Mouse (Mus musculus) B cell, adult (primary cell): Measurements from ENCODE around the gene Mb. TPM values are rescaled to one million over a fixed set of nuclear protein-coding genes. Genes with fewer than 3 reads are reported as not detected.

Experiments used
- total RNA-seq: library from RNA; stranded (reverse); gene quantifications from 4 replicates; pipeline ENCODE4 v1.2.4, GENCODE M21; 2023; ENCODE audit not compliant: inconsistent age

Mb gene
- total RNA-seq: not detected in 4 replicates

GRCm38 (mm10) chr15:77050570-77050969, at the start of gene Mb:
Gene Mb, minus strand, starts transcription at chr15:77050670.

GRCm38 (mm10) chr15:77044597-77045320, 5.7 kb downstream of the Mb start, which contains the start of gene Apol6:
Gene Apol6, plus strand, starts transcription at chr15:77044729.

Other genes starting within 250 kb of the Mb start
- 7.7 to 11.2 TPM (median 9.8 TPM) in 4 replicates for gene Zfp251, start 179.2 kb downstream of the Mb start, total RNA-seq
- 9.8 to 15.5 TPM (median 10.6 TPM) in 4 replicates for gene Zfp7, start 171.4 kb downstream of the Mb start, total RNA-seq
- gene Gm49527, start 171.3 kb downstream of the Mb start, total RNA-seq: 1.3 to 1.5 TPM in 2 of 4 replicates, not detected in the others
- 1.7 to 2.7 TPM (median 2.0 TPM) in 4 replicates for gene Zfp647, start 125.2 kb downstream of the Mb start, total RNA-seq
- 38.0 to 45.6 TPM (median 44.0 TPM) in 4 replicates for gene 1110038F14Rik, start 102.2 kb downstream of the Mb start, total RNA-seq
- not detected in 4 replicates for gene Apol6, start 5.9 kb downstream of the Mb start, total RNA-seq